Mouse (Mus musculus) cerebellum, postnatal 25 days (tissue): Measurements from ENCODE around the gene Ptma.
"Not testable (repeated sequence)": the region's sequence is repeated elsewhere in the genome, so short reads cannot be mapped to it uniquely, and the experiment has no call there.

Experiments
- DNase-seq, 2 experiments: peaks; one replicate each; pipeline ENCODE4 v3.0.0; 2021; ENCODE audit warnings: mixed read lengths in 2 of 2

Gene Ptma

DNA sequence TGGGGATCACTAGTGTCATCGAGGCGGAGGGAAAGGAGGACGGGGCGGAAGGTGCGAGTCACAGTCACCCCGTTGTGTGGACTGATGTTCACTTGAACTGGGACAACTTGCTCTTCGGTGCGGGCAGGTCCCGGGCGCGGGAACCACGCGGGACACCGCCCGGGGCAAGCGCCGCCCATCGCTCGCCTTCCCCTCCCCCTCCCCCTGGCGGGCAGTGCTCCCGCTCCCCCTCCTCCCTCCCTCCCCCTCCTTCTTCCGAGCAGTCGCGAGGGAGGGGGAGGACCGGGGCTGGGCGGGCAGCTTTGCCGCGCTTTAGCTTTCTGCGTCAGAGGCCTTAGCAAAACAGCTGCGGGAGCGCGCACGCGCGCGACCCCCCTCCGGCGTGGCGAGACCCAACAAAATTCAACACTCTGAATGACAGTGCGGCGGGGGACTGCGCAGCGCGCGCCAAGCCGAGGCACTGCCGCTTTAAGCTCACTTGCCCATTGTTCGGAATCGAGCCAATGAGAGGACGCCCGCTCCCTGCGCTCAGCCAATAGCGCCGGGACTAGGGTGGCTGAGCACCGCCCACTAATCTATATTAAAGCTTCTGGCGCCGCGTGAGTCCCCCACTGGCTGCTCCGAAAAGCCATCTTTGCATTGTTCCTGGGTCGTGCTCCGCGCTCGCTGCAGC is at the start of gene Ptma:
TSS of gene Ptma (plus strand) at position 611 of the 673 bp plus-strand sequence.
- DNase-seq: peak; percentile 99 to 100

DNA sequence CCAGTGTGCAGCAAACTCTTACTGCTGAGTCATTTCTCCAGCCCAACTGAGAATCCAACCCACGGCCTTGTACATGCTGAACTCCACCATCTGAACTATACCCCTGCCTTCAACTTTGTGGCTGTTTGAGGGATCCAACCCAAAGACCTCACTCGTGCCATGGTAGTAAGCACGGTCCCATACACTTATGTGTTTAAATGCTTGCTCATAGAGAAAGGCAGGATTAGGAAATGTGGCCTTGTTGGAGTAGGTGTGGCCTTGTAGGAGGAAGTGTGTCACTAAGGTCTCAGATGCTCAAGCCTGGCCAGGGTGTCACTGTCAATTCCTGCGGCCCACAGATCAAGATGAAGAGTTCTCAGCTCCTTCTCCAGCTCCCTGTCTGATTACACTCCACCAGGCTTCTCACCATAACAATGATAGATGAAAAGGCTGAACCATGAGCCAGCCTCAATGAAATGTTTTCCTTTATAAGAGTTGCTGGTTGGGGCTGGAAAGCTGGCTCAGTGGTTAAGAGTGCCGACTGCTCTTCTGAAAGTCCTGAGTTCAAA is 48.7 kb upstream of the Ptma start:
- no peak for DNase-seq

DNA sequence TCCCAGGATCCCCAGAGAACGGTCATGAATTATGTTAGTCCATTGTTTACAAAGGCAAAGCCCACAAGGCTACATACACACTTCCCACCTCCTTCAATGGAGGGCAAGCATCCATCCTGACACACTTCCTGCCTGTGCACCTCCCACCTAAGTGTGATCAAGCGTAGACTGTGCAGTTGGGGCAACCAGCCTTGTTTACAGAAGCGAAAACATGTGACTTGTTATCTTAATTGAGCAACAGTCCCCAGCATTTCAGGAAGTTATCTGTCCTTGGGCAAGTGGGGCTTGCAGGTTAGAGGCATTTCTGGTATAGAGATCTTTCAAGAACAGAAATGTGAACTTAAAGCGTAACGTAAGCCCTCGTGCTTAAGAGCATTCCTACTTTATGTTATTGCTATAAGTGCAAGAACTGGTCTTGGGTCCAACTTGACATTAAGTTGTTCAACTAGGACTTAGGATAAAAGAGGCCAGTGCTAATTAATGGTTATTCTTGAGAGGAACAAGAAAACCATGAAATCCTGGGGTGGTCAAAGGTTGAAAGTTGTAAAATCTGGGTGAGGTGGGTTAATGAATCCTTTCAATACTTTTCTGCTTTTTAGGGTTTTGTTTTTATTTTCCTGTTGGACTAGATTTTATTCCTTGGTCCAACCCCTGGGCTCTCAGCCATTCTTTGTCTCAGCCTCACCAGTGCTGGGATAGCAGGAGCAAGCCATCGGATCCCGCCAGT is 47.3 kb upstream of the Ptma start:
- DNase-seq: no peak

DNA sequence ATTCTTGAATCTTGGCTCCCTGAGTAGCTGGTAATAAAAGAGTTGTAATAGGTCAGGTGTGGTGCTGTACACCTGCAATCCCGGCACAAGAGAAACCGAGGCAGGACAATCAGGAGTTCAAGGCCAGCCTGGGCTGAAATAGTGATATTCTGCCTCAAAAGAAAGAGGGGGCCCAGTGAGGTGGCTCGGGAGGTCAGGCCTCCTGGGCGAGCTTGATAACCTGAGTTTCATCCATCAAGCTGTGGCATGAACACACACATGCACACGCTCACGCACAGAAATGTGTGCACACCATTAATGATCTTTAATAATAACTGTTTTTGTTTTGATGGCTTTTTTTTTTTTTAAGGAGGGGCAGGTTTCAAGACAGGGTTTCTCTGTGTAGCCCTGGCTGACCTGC is 46.2 kb upstream of the Ptma start:
- DNase-seq: no peak

DNA sequence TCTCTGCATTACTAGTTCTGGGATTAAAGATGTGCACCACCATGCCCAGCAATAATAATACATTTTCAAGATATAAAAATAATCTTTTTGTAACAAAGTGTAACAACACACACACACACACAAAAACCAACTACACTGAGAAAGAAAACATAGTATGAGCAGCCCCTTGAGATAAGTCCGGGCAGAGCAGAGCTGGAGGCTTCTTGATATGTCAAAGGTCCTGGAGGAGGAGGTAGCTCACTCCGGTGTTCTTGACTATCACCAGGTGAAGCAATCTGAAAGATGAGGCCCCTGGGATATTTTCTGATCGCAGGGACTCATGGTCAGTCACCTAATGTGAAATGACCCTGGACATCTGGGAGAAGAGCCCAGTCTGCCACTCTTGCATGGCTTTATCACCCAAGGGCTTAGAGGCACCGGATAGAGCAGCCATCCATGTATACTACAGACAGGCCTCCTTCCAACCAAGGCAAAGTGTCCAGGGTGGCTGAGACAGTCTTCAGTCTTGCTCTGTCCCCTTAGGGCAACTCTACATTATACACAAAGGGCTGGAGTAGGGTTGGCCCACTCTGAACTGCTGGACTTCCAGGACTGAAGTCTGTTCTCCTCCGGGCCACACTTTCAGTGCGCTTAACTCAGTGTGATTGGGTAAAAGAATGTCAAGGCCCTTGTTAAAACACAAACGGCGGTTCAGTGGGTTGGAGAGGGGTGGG is 45.6 kb upstream of the Ptma start:
- no peak for DNase-seq

DNA sequence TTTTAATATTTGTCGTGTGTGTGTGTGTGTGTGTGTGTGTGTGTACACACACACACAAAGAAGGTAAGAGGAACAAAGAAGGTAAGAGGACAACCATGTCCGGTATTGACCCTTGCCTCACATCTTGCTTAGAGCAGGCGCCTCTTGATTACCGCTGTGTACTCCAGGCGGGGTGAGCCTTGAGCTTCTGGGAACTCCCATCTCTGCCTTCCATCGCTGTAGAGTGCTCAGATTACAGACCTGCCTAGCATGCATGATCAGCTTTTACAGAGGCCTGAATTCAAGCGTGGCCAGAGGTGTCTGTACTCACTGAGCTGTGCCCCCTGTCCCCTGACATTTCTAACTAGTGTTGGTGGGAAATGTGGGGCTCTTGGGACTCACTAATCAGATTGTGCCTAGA is 45.1 kb upstream of the Ptma start:
- no peak for DNase-seq

DNA sequence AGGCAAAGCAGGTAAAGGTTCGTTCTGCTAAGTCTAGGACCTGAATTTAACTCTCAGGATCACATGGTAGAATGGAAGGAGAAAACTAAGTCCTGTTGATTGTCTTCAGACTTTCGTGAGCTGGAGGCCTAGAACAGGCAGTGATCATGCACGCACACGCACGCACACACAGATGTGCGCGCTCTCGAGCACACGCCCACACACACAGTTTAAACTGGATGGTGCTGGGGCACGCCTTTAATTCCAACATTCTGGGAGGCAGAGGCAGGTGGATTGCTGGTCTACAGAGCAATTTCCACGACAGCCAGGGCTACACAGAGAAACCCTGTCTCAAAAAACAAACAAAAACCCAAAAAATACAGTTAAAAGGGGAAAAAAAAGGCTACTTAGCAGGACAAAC is 44.2 kb upstream of the Ptma start:
- no peak for DNase-seq

DNA sequence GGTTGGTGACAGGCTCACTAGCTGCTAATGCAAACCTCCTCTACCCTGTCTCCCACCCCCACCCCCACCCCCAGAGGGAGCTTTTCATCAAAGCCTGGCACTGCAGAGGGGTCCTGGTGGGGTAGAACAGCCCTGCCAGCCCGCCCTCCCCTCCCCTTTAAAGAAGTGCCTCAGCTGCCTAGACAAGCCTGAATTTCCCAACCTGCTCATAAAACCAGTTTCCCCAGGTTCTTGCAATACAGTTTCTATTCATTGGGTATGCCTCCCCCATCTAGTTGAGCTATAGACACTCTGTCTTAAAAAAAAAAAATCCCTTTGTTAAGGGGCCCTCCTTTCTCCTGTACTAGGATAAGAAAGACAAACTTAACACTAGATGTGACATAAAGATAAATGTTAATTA is 43.8 kb upstream of the Ptma start:
- no peak for DNase-seq

DNA sequence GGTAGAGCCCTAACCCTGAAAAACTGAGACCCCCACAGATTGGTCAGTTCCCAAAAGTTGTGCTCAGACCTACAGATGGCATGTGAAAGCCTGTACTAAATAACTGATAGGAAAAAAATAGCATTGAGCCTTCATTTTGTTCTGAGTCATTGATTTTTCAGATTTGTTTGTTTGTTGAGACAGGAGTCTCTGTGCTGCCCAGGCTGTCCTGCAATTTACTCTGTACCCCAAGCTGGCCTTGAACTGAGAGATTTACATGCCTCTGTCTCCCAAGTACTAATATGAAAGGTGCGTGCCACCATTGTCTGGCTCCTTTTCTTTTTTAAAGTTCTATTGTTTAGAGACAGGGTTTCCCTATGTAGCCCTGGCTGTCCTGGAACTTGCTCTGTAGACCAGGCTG is 41.2 kb upstream of the Ptma start:
- DNase-seq: no peak

DNA sequence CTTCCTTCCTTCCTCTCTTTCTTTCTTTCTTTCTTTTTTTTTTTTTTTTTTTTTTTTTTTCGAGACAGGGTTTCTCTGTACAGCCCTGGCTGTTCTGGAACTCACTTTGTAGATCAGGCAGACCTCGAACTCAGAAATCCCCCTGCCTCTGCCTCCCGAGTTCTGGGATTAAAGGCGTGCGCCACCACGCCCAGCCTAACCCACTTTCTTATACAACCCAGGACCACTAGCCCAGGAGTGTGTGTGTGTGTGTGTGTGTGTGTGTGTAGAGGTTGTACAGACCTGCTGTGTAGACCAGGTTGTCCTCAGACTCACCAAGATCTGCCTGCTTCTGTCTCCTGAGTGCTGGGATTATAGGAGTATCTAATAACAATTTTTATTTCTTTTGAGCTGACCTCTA is 40.7 kb upstream of the Ptma start:
- not testable (repeated sequence) for DNase-seq

DNA sequence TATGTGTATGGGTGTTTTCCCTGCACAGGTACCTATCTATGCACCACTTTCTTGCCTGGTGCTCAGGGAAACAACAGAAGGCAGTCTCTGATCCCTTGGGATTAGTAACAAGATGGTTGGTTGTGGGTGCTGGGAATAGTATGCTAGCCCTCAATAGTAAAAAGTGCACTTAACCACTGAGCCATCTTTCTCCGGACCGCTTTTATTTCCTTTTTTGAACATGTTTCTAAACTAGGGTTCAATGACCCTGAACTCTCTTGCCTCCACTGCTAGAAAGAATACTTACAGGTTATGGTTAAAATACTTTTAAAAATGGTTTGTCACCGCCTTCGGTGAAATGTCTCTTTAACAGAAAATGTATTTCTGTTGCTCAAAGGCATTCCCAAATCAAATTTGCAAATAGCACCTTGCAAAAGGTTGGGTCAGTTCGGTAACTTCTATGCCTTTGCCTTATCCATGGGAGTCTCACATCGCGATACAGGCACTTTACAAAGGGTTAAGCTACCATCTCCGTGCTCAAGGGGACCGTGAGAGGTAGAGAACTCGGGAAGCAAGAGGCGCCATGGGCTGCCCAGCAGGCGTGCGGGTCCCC is 39.7 kb upstream of the Ptma start:
- DNase-seq: no peak

DNA sequence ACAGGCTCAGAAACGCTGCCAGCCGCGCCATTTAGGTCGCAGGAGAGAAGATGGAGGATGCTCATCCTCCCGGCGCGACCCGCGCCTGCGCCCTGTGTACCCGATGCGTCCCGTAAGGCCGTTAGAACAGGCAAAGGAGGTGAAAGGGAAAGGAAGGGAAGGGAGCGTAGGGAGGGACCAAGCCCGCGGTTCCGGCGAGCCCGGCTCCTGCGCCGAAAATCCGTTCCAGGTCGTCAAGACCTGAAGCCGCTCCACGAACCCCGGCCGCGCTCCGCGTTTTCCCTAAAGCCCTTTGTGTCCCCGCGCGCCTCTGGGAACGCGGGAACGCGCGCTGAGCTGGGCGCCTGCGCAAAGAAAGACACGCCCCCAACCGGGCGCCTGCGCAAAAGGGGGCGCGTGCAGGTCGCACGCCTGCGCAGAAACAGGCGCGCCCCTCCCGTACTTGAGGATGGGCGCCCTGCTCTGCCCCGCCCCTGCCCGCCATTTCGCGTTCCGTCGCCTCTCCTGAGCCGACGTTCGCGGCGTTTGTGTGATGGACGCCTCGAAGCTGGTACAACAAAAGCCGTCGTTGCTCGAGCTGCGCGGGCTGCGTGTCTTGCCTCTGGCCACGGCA is 39.1 kb upstream of the Ptma start:
- peak; percentile 100 for DNase-seq

DNA sequence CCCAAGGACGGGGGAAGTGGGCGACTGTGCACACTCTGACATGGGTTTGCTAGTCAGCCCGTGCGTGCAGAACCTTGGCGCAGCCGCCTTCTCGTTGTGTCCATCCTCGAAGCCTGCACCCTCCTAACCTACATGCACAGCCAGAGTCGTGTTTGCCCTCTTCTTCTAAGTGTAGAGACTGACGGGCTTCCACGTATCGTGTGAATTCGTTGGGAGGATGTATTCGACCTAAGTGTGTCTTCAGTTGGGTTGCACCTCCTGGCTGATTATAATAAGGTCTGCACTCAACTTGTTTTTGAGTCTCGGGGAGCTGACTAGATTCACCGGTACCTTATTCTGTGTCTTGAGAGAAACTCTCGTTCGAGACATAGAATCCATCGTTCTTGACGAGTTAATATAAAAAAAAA is 38.6 kb upstream of the Ptma start:
- DNase-seq: no peak

DNA sequence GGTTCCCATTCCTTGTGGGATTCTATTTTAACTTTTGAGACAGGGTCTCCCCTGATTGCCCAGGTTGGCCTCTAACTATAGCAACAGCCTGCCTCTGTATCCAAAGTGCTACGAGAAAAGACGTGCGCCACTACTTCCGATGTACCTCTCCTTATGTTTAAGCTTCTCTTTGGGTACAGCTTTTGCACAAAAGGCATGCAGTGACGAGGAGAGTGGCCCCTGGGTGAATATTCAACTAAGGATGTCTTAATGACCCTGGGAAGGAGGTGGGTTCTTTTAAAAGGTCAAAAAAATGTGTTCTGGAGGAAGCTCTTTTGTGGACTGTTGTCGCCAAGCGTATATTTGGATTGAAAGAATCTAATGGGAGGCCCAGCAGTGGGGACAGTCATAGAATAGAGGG is 38.2 kb upstream of the Ptma start:
- peak in 1 of 2 experiments; percentile 34 for DNase-seq

DNA sequence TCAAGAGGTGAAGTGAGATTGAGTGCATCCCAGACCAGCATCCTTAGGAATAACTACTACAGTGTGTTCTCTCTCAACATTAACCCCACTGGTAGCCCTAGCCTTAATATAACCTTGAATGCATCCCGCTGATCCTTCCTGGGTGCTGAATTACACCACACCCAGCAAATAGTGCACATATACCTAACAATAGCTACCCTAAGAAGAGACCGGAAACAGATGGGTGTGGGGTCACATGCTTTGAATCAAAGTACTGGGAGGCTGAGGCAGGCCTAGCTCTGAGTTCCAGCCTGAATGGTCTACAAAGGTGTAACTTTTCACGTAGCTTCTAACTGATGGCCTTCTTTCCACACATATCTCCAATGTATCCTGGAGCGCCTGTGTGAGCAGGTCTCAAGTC is 37.8 kb upstream of the Ptma start:
- DNase-seq: no peak

DNA sequence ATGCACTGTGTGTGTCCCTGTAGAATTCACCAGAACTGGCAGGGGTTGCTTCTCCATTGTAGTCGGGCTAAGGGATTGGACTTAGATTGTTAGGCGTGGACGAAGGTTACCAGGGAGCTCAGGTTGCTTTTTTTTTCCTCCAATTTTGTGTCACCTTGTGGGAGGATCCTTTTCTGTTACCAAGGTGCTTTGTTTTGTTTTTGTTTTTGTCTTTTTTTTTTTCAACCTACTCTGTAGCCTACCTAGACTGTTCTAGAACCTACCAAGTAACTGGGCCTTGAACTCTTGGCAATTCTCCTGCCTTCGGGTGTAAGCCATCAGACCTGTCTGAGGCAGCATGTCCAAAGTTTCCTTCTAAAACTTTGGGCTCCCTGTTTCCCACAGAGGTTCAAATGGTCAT is 36.6 kb upstream of the Ptma start:
- DNase-seq: no peak

DNA sequence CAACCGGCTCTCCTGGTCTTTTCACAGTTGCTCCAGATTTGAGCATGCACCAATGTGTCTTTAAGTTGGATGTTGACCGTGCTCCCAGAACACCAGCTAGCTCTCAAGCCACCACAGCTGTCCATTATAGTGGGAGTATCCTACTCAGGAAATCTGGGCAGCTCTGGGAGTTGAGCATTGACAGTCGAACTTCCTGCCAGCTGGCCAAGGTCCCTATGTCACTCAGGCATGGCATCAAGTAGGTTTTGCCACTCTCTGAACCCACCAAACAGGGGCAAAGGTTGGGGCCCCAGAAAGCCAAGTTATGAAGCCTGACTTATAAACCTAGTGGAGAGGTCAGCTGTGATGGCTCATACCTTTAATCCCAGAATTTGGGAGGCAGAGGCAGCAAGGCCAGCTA is 35.8 kb upstream of the Ptma start:
- DNase-seq: no peak

DNA sequence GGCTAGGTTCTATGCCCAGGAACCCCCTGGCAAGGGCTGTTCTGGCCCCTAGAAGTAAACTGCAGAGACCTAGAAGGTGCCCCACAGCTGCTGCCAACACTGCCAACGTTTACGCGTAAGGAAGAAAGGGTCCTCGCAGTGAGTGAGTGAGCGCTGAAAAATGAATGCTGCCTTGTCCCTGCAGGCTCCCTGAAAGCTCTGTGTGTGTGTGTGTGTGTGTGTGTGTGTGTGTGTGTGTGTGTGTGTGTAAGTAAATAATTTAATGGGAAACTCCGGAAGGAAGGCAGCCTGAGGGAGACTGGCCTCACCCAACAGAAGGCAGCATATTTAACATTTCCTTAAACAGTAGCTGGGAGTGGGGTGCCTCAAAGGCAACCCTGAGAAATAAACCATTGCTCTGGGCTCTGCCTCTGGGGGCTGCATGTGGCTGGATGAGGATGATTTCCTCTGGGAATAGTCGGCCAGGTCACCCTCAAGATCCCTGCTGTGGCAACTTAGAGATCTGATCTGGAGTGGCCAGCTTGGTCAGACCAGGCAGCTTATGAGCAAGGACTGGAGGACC is 34.9 kb upstream of the Ptma start:
- no peak for DNase-seq

DNA sequence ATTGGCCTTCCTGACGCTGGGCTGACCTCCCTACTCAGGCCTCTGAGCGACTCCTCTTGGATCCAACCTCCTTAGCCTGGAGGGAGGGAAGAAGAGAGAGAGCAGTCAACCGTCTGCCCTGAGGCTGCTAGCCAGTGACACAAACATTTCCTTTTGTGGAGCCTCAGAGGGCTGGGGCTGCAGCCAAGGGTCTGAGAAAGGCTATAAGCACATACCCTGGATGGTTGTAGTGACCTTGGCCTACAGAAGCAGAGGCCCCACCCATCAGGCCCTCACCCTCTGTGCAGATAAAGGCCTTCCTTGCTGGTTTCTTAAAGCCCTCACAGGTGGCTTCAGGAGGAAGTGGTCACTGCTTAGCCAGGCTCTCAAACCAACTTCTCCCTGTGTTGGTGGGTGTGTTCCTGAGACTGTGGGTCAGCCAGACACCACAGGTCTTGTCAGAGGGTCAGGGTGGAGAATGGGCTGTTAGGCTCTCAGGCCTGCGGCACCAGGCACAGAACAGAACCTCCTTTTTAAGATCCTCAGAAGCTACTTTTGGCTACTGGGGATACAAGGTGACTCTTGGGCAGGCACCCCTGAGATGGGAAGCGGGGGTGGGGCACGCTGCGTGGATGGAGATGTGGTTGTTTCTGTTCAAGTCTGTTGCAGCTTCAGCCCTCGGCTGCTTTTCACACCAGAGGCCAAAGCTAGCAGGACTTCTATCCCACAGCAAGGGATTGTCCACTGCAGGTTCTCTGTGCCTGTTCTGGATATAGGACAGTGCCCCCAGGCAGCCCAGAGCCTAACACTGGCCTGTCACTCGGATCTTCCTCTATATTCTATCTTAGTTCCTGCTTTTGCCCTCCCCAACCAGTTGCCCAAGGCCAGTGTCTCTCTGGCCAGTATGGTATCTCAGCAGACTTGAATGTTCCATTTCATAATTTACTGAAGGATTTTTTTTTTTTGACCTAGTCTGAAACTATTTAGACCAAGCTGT is 34.1 kb upstream of the Ptma start:
- no peak for DNase-seq

DNA sequence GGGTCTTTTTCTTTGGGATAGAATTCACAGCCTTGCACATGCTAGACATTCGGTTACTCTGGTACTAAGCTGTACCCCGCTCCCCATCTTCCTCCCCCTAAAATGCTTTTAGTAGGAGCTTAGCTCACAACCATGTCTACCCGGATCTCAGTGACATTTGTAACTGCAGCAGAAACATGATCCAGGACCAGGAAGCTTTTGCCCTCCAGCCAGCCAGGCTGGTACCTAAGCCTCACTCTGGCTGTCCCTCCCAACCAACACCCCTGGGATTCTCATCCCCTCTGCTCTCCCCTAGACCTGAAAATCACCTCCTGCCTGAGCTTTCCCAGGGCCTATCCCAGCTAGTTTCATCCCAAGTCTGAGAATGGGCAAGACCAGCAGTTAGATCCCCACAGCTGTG is 32.7 kb upstream of the Ptma start:
- DNase-seq: no peak

DNA sequence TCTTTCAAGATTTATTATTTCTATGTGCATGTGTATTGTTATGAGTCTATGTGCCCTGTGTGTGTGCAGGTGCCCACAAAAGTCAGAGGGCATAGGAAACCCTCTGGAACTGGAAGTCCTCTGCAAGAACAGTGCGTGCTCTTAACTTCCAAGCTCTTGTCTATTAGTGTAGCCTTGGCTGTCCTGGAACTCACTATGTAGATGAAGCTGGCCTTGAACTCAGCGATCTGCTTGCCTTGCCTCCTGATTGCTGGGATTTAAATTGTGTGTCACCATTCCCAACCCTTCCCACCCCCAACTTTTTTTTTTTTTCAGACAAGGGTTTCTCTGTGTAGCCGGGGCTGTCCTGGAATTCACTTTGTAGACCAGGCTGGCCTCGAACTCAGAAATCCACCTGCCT is 30.2 kb upstream of the Ptma start:
- DNase-seq: no peak
